Mouse (Mus musculus) neural tube, embryonic 14.5 days (tissue): ENCODE data around the gene Map7d2. TPM values are rescaled to one million over a fixed set of nuclear protein-coding genes. Genes with fewer than 3 reads are reported as not detected.

Experiments
- ATAC-seq: fragments of 200-750 bp; cut with Nextera tagmentation; 2 replicates; pipeline ENCODE4 v1.8.0; 2017; ENCODE audit warnings: low read depth, mild to moderate bottlenecking, moderate TSS enrichment, moderate library complexity
- H3K27ac ChIP-seq: fragments of 300-500 bp; sonication (generic); 2 replicates; pipeline ENCODE4 v1.5.1; 2014; ENCODE audit warnings: low read depth, mild to moderate bottlenecking, control low read depth, low read length, moderate library complexity, mixed read lengths
- H3K27me3 ChIP-seq: fragments of 300-500 bp; sonication (generic); 2 replicates; pipeline ENCODE4 v1.6.1; 2014; ENCODE audit warnings: low read length; ENCODE audit not compliant: control insufficient read depth, insufficient read depth
- H3K36me3 ChIP-seq: fragments of 300-500 bp; sonication (generic); 2 replicates; pipeline ENCODE4 v1.6.1; 2014; ENCODE audit warnings: low read length, mixed read lengths; ENCODE audit not compliant: control insufficient read depth, insufficient read depth
- H3K4me1 ChIP-seq: fragments of 300-500 bp; sonication (generic); 2 replicates; pipeline ENCODE4 v1.6.1; 2014; ENCODE audit warnings: low read length; ENCODE audit not compliant: control insufficient read depth, insufficient read depth
- H3K4me2 ChIP-seq: fragments of 300-500 bp; sonication (generic); 2 replicates; pipeline ENCODE4 v1.6.1; 2014; ENCODE audit warnings: mild to moderate bottlenecking, low read depth, low read length, control low read depth
- H3K4me3 ChIP-seq: fragments of 300-500 bp; sonication (generic); 2 replicates; pipeline ENCODE4 v1.5.1; 2014; ENCODE audit warnings: low read depth, low read length, control low read depth, mixed read lengths
- H3K9ac ChIP-seq: fragments of 300-500 bp; sonication (generic); replicated peaks from 2 replicates; pipeline ENCODE4 v1.6.1; 2014; ENCODE audit warnings: low read depth, mild to moderate bottlenecking, control low read depth, low read length, mixed read lengths
- H3K9me3 ChIP-seq: fragments of 300-500 bp; sonication (generic); 2 replicates; pipeline ENCODE4 v1.6.1; 2016; ENCODE audit warnings: low read length; ENCODE audit not compliant: control insufficient read depth
- WGBS: fragments of 180-500 bp; shearing (Covaris S2); extraction: QIAGEN DNeasy Blood & Tissue Kit; methylation state at CpG from one replicate; pipeline ENCODE4 v1.1.7; 2014; 5-methylcytosine and 5-hydroxymethylcytosine counted together
- polyA plus RNA-seq: library from polyadenylated mRNA; unstranded; fragments of >200 nt; fragmentation: Nextera tagmentation; extraction: Ambion mirVana; gene quantifications from 2 replicates; pipeline ENCODE4 v1.2.1, GENCODE M21; 2014

Gene Map7d2
- polyA plus RNA-seq, 1 experiment from 2014 or later = 44.7 TPM

DNA sequence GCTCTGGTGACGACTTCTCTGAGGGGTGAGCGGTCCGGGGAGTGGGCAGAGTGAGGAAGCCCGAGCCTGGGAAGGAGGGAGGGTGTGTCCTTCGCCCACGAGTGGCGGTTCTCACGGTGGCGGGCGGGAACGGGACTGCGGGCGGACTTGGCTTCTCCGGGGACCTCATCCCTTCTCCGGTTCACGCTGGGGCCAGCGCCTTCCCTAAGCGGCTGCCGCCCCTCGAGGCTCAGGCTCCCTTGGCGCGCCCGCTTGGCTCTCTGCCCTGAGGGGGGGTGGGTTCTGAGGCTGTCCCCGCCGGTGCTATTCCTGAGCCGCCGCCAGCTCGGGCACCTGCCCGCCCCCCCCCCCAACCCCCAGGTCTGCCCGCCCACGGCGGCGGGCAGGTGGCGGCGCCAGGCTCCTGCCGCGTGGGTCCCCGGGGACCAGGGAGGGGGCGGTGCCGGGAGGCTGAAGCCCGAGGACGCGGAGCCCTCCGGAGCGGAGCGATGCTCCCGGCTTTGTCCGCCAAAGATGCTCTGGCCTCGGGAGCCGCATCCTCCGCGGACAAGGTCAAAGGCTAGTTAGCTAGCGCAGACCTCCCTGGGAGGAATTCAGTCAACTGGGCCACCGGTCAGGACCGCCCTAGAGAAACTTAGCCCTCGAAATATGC is 118.6 kb downstream of the Map7d2 start:
- no peaks in the 10 kb centered on the region for H3K4me1 ChIP-seq
- H3K27ac ChIP-seq = peak overlapping the region; percentile 72
- WGBS = 11% methylated on average over 24 of the region's 56 CpGs
- H3K9me3 ChIP-seq = no peaks in the 10 kb centered on the region
- H3K27me3 ChIP-seq = no peaks in the 10 kb centered on the region
- H3K4me3 ChIP-seq = peak overlapping the region; percentile 53
- ATAC-seq = no peak; the same call in 1 of the 2 replicates
- peak overlapping the region; percentile 64 for H3K9ac ChIP-seq
- H3K4me2 ChIP-seq = peak overlapping the region; percentile 41
- H3K36me3 ChIP-seq = no peaks in the 10 kb centered on the region

- WGBS = 90% methylated on average over 18 of the region's 18 CpGs
- Histone ChIP-seq H3K27ac (no peak overlapping the region), H3K9me3 (no peaks in the 10 kb centered on the region), H3K4me1 (no peaks in the 10 kb centered on the region), H3K36me3 (no peaks in the 10 kb centered on the region), H3K27me3 (no peaks in the 10 kb centered on the region), H3K4me2 (no peak overlapping the region), H3K9ac (no peak overlapping the region), H3K4me3 (no peak overlapping the region)
- no peak for ATAC-seq
Measured at GRCm38 (mm10) chrX:159541936-159542335, 127.6 kb downstream of the Map7d2 start.

DNA sequence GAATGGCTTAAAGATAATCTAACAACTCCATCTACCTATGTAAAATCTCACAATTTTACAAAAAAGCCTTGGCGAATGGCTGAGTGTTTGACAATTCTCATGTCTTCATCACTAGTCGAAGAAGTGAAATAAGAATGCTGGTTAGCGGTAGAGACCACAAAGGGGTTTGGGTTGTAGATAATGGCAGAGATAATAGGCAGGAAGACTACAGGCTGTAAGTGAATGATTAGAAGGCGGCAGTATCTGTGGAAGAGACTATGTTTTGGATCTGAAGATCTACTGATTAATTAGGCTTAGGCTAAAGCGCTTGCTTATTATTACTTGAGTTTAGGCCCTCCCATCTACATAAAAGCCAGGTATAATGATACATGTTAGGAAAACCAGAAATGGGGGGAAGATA is 132.7 kb downstream of the Map7d2 start:
- Histone ChIP-seq H3K4me1 (no peaks in the 10 kb centered on the region), H3K36me3 (no peaks in the 10 kb centered on the region), H3K9me3 (no peaks in the 10 kb centered on the region), H3K27ac (no peak overlapping the region), H3K9ac (no peak overlapping the region), H3K4me2 (no peak overlapping the region), H3K4me3 (no peak overlapping the region), H3K27me3 (no peaks in the 10 kb centered on the region)
- WGBS = 92% methylated on average over 5 of the region's 5 CpGs
- ATAC-seq = no peak

Other genes starting within 250 kb of the Map7d2 start
- 4.4 and 6.4 TPM in 2 replicates for gene Rps6ka3, start 204.3 kb upstream of the Map7d2 start, polyA plus RNA-seq
- 102 and 106 TPM in 2 replicates for gene Eif1ax, start 42.4 kb upstream of the Map7d2 start, polyA plus RNA-seq
- gene Bclaf3, start 112.1 kb downstream of the Map7d2 start, polyA plus RNA-seq = 30.5 and 31.1 TPM in 2 replicates
- gene Sh3kbp1, start 212.7 kb downstream of the Map7d2 start, polyA plus RNA-seq = 48.6 and 57.6 TPM in 2 replicates